Comparison of ENCODE assay signal across 8 mouse cellular contexts in genomic region chr14:76473404-76473803, GRCm38 (mm10). TPM values are rescaled to one million over a fixed set of nuclear protein-coding genes. Genes with fewer than 3 reads are reported as not detected.
A peak's percentile ranks its signal among the peaks of the same experiment; 100 is the strongest.
DNase-seq lines count a peak whose midpoint lies in the region; TF ChIP-seq lines count a peak whose summit lies in the region.

No protein-coding gene starts in this region.

- DNase-seq in heart, postnatal 10 days, result peak; percentile 59 to 75
- no peak for DNase-seq in heart, adult 11 months
- peak; percentile 33 for DNase-seq in urinary bladder, postnatal 14 days (ENCODE audit: low spot score)
- DNase-seq in urinary bladder, postnatal 4 days (ENCODE audit: low spot score in 2 of 2), result no peak
- peak; percentile 91 for DNase-seq in brain, embryonic 14.5 days (ENCODE audit: low read depth)
- peak; percentile 33 for DNase-seq in gastrocnemius, postnatal 14 days
- peak; percentile 51 for DNase-seq in lung, postnatal 10 days
- DNase-seq in thymus, postnatal 14 days, result peak; percentile 62

- TF ChIP-seq POLR2A in brain, embryonic 14.5 days (IDR thresholded peaks at IDR 0.05; ENCODE audit: borderline replicate concordance, extremely low read depth, insufficient read depth, insufficient read length, poor library complexity, severe bottlenecking), result no peak

- TF ChIP-seq CTCF in brain, embryonic 14.5 days (IDR thresholded peaks at IDR 0.05; ENCODE audit: borderline replicate concordance, extremely low read depth, insufficient read depth, insufficient read length), result peak; percentile 49

- intact Hi-C loops in heart, postnatal 10 days (cut with DNase I), result loop anchor here (1.0 to 5.0 kb wide), 5 partner anchors 56 to 959 kb away; no protein-coding TSS in a partner anchor
- intact Hi-C loops in gastrocnemius, postnatal 14 days (cut with DNase I; ENCODE audit: low total_unique reads), result loop anchor here (5.0 kb wide), 2 partner anchors 321 to 351 kb away; no protein-coding TSS in a partner anchor

RNA-seq across cellular contexts. Expression of gene Tsc22d1, which starts 58.6 kb away (rescaled TPM):
- 100 to 1,000 TPM; 366 to 428 TPM for total RNA-seq in heart, postnatal 10 days (2021)
- polyA plus RNA-seq in brain, embryonic 14.5 days (2012; rRNA removed), result 563 and 565 TPM in 2 replicates
- total RNA-seq in gastrocnemius, postnatal 14 days (2021), result 100 to 1,000 TPM; 119 to 144 TPM

Comparison
In these comparisons a context has a peak if more than half of its experiments do, and no peak if none do; other contexts are left out.
1. DNase-seq: peak in heart, postnatal 10 days (2 of 2), urinary bladder, postnatal 14 days (single experiment), brain, embryonic 14.5 days (single experiment), gastrocnemius, postnatal 14 days (single experiment), lung, postnatal 10 days (single experiment) and thymus, postnatal 14 days (single experiment); none in heart, adult 11 months (single experiment) and urinary bladder, postnatal 4 days (0 of 2).